Mouse (Mus musculus) thymus, adult 2 months (tissue): Measurements from ENCODE around the gene Olfr297. TPM values are rescaled to one million over a fixed set of nuclear protein-coding genes. Genes with fewer than 3 reads are reported as not detected.

ENCODE experiments used
- DNase-seq: peaks from one replicate; pipeline ENCODE4 v3.0.0; 2021
- H3K27ac ChIP-seq: fragments of 200-500 bp; 2 replicates; pipeline ENCODE4 v1.5.1; 2012; ENCODE audit warnings: low read length, control low read depth; ENCODE audit not compliant: control insufficient read depth, insufficient read depth
- H3K27me3 ChIP-seq: fragments of 200-500 bp; 2 replicates; pipeline ENCODE4 v1.6.1; 2012; ENCODE audit warnings: mild to moderate bottlenecking, low read length, moderate library complexity, mixed read lengths; ENCODE audit not compliant: control insufficient read depth, insufficient read depth
- H3K36me3 ChIP-seq: fragments of 200-500 bp; 2 replicates; pipeline ENCODE4 v1.6.1; 2012; ENCODE audit warnings: mild to moderate bottlenecking, low read length, moderate library complexity; ENCODE audit not compliant: control insufficient read depth, insufficient read depth
- H3K4me1 ChIP-seq: fragments of 200-500 bp; replicated peaks from 2 replicates; pipeline ENCODE4 v1.6.1; 2012; ENCODE audit warnings: low read length; ENCODE audit not compliant: control insufficient read depth, insufficient read depth
- H3K4me3 ChIP-seq: fragments of 200-500 bp; 2 replicates; pipeline ENCODE4 v1.5.1; 2012; ENCODE audit warnings: mild to moderate bottlenecking, low read length, control low read depth, moderate library complexity; ENCODE audit not compliant: control insufficient read depth, insufficient read depth
- CTCF ChIP-seq: fragments of 200-500 bp; IDR thresholded peaks from 2 replicates; pipeline ENCODE4 v1.5.1; 2012; ENCODE audit warnings: mild to moderate bottlenecking, control low read depth, low read length, moderate library complexity, borderline replicate concordance; ENCODE audit not compliant: control insufficient read depth, poor library complexity, insufficient read depth; ENCODE audit errors: extremely low read depth
- POLR2A ChIP-seq: fragments of 200-500 bp; IDR thresholded peaks from 2 replicates; pipeline ENCODE4 v1.6.1; 2012; ENCODE audit warnings: mild to moderate bottlenecking, low read length, control low read depth, moderate library complexity; ENCODE audit not compliant: control insufficient read depth, poor library complexity, insufficient read depth; ENCODE audit errors: extremely low read depth
- WGBS: fragments of 180-500 bp; shearing (Covaris S2); methylation state at CpG from one replicate; pipeline ENCODE4 v1.1.7; 2018; 5-methylcytosine and 5-hydroxymethylcytosine counted together
- polyA plus RNA-seq: library from polyadenylated mRNA; depleted of rRNA; stranded (reverse); fragments of >200 nt; gene quantifications from 2 replicates; pipeline ENCODE4 v1.2.3, GENCODE M21; 2012; rRNA removed

The Olfr297 gene
- not detected in 2 replicates for polyA plus RNA-seq

GRCm38 (mm10) chr7:86519668-86520067 lies at the start of gene Olfr297:
Olfr297 (plus strand) TSS chr7:86519968.
- DNase-seq, result no peak
- no peak within 1 kb of the TSS for H3K27ac ChIP-seq
- H3K4me1 ChIP-seq, result no peaks in the 10 kb centered on the region
- TF ChIP-seq CTCF, result no peak
- no peak for TF ChIP-seq POLR2A
- H3K4me3 ChIP-seq, result no peak within 1 kb of the TSS
- no peaks in the 10 kb centered on the region for H3K27me3 ChIP-seq
- no peaks in the 10 kb centered on the region for H3K36me3 ChIP-seq

GRCm38 (mm10) chr7:86492384-86492783 lies 27.4 kb upstream of the Olfr297 start, which contains the start of gene Olfr298:
Olfr298 (minus strand) TSS chr7:86492484.
- TF ChIP-seq POLR2A (no peak), CTCF (no peak)
- WGBS, result 92% methylated on average over 1 of the region's 1 CpGs

More at GRCm38 (mm10) chr7:86492384-86492783, 27.4 kb upstream of the Olfr297 start, which contains the start of gene Olfr298:
- Histone ChIP-seq H3K27ac (no peak within 1 kb of the TSS), H3K27me3 (no peaks in the 10 kb centered on the region), H3K4me1 (no peaks in the 10 kb centered on the region), H3K36me3 (no peaks in the 10 kb centered on the region), H3K4me3 (no peak within 1 kb of the TSS)
- DNase-seq, result no peak

Other genes with a start within 250 kb of the Olfr297 start
- gene Olfr310, start 242.8 kb upstream of the Olfr297 start, polyA plus RNA-seq, result not detected in 2 replicates
- gene Olfr309, start 206.3 kb upstream of the Olfr297 start, polyA plus RNA-seq, result not detected in 2 replicates
- not detected in 2 replicates for gene Olfr308, start 194.3 kb upstream of the Olfr297 start, polyA plus RNA-seq
- not detected in 2 replicates for gene Olfr307, start 182.4 kb upstream of the Olfr297 start, polyA plus RNA-seq
- not detected in 2 replicates for gene Olfr305, start 153.0 kb upstream of the Olfr297 start, polyA plus RNA-seq
- gene Olfr304, start 133.3 kb upstream of the Olfr297 start, polyA plus RNA-seq, result not detected in 2 replicates
- not detected in 2 replicates for gene Olfr303, start 122.2 kb upstream of the Olfr297 start, polyA plus RNA-seq
- gene Olfr301, start 116.1 kb upstream of the Olfr297 start, polyA plus RNA-seq, result not detected in 2 replicates
- gene Olfr299, start 60.0 kb upstream of the Olfr297 start, polyA plus RNA-seq, result not detected in 2 replicates
- gene Olfr298, start 27.5 kb upstream of the Olfr297 start, polyA plus RNA-seq, result not detected in 2 replicates
- gene Olfr295, start 63.9 kb downstream of the Olfr297 start, polyA plus RNA-seq, result not detected in 2 replicates
- gene Olfr294, start 96.7 kb downstream of the Olfr297 start, polyA plus RNA-seq, result not detected in 2 replicates
- gene Olfr293, start 129.1 kb downstream of the Olfr297 start, polyA plus RNA-seq, result not detected in 2 replicates
- not detected in 2 replicates for gene Olfr292, start 168.4 kb downstream of the Olfr297 start, polyA plus RNA-seq